ENCODE assay signal across 23 mouse cellular contexts in genomic region chr6:89262958-89263357, GRCm38 (mm10).
"Had no signal": no experiment of that assay in that cellular context is flagged by ENCODE, and none has a peak within 500 bp of the region (broad histone marks: within the 10 kb centered on the region; RNA-seq: fewer than 3 reads in every experiment).

No protein-coding gene starts in this region.

- DNase-seq: gastrocnemius, adult 2 months; gastrocnemius, postnatal 10 days; gastrocnemius, postnatal 25 days; heart, adult 18-20 months; heart, postnatal 10 days; kidney, adult 18-20 months; kidney, adult 8-10 months; kidney, postnatal 10 days; kidney, postnatal 25 days; layer of hippocampus, adult 9-11 months; layer of hippocampus, postnatal 36 days; left cerebral cortex, postnatal 4 days had no signal

- H3K27ac ChIP-seq: gastrocnemius, adult 2 months; heart, embryonic 10.5 days; hindbrain, embryonic 13.5 days; hindbrain, embryonic 15.5 days; hindbrain, postnatal 0 days; intestine, embryonic 15.5 days; limb, embryonic 13.5 days; limb, embryonic 15.5 days; liver, embryonic 12.5 days; liver, embryonic 14.5 days had no signal

- H3K36me3 ChIP-seq: heart, embryonic 10.5 days; heart, embryonic 12.5 days; hindbrain, embryonic 13.5 days; hindbrain, embryonic 15.5 days; intestine, embryonic 15.5 days; limb, embryonic 13.5 days; limb, embryonic 15.5 days; liver, embryonic 12.5 days had no signal

- H3K4me1 ChIP-seq: heart, embryonic 10.5 days; heart, embryonic 12.5 days; intestine, embryonic 15.5 days; limb, embryonic 13.5 days; limb, embryonic 15.5 days had no signal

- H3K4me3 ChIP-seq: gastrocnemius, adult 2 months; heart, embryonic 10.5 days; heart, embryonic 12.5 days; hindbrain, embryonic 13.5 days; hindbrain, embryonic 15.5 days; intestine, embryonic 15.5 days; limb, embryonic 13.5 days; limb, embryonic 15.5 days; liver, embryonic 12.5 days had no signal

- H3K27me3 ChIP-seq: heart, embryonic 12.5 days; hindbrain, embryonic 13.5 days; hindbrain, embryonic 15.5 days; intestine, embryonic 15.5 days; limb, embryonic 13.5 days; limb, embryonic 15.5 days had no signal

- H3K4me2 ChIP-seq: heart, embryonic 12.5 days; hindbrain, embryonic 13.5 days; hindbrain, embryonic 15.5 days; intestine, embryonic 15.5 days; limb, embryonic 13.5 days; limb, embryonic 15.5 days; liver, embryonic 12.5 days had no signal

- H3K9me3 ChIP-seq: heart, embryonic 10.5 days; heart, embryonic 12.5 days; hindbrain, embryonic 13.5 days; hindbrain, embryonic 15.5 days; intestine, embryonic 15.5 days; limb, embryonic 13.5 days; limb, embryonic 15.5 days; liver, embryonic 12.5 days had no signal

- ATAC-seq: hindbrain, postnatal 0 days; intestine, embryonic 15.5 days; intestine, postnatal 0 days; liver, embryonic 12.5 days had no signal

- H3K9ac ChIP-seq: heart, embryonic 12.5 days; hindbrain, embryonic 13.5 days; hindbrain, embryonic 15.5 days; intestine, embryonic 15.5 days; limb, embryonic 13.5 days; limb, embryonic 15.5 days; liver, embryonic 12.5 days; liver, embryonic 14.5 days had no signal
